Mouse (Mus musculus) MEL (cell line): Measurements from ENCODE around the gene D430041D05Rik. TPM values are rescaled to one million over a fixed set of nuclear protein-coding genes. Genes with fewer than 3 reads are reported as not detected.

Source experiments
- DNase-seq: peaks from one replicate; pipeline ENCODE4 v3.0.0; 2011; ENCODE audit warnings: low read depth, low spot score
- H3K27ac ChIP-seq: 2 replicates; pipeline ENCODE4 v1.5.1; 2012; ENCODE audit warnings: low read depth, mild to moderate bottlenecking, control low read depth, low read length, moderate library complexity; ENCODE audit not compliant: control insufficient read depth
- H3K27me3 ChIP-seq, 2 experiments: fragments of 150-350 bp in 1 of 2; sonication (generic) in 1 of 2; 2 replicates each; pipeline ENCODE4 v1.6.1; 2012; ENCODE audit warnings: low read length in 2 of 2, mild to moderate bottlenecking in 2 of 2, improper control_type of control experiment in 1 of 2, moderate library complexity in 1 of 2; ENCODE audit not compliant: insufficient read depth in 2 of 2, control insufficient read depth in 1 of 2
- H3K36me3 ChIP-seq, 2 experiments: 2 replicates each; pipeline ENCODE4 v1.6.1; 2012 to 2014; ENCODE audit warnings: low read length in 2 of 2, improper control_type of control experiment in 1 of 2, inconsistent platforms in 1 of 2, mild to moderate bottlenecking in 1 of 2; ENCODE audit not compliant: insufficient read depth in 2 of 2, control insufficient read depth in 1 of 2
- H3K4me1 ChIP-seq, 2 experiments: fragments of 150-350 bp in 1 of 2; sonication (generic) in 1 of 2; 2 replicates each; pipeline ENCODE4 v1.6.1; 2012; ENCODE audit warnings: low read length in 2 of 2, improper control_type of control experiment in 1 of 2, mild to moderate bottlenecking in 1 of 2; ENCODE audit not compliant: insufficient read depth in 2 of 2, control insufficient read depth in 1 of 2
- H3K4me3 ChIP-seq, 2 experiments: fragments of 150-350 bp in 1 of 2; sonication (generic) in 1 of 2; 2 replicates each; pipeline ENCODE4 v1.5.1; 2012; ENCODE audit warnings: low read depth in 2 of 2, low read length in 2 of 2, mild to moderate bottlenecking in 2 of 2, moderate library complexity in 2 of 2, control low read depth in 1 of 2, improper control_type of control experiment in 1 of 2; ENCODE audit not compliant: control insufficient read depth in 1 of 2, insufficient read depth in 1 of 2
- H3K79me2 ChIP-seq: 2 replicates; pipeline ENCODE4 v1.6.1; 2012; ENCODE audit warnings: mild to moderate bottlenecking, low read length, moderate library complexity; ENCODE audit not compliant: control insufficient read depth, poor library complexity, insufficient read depth
- H3K9ac ChIP-seq: 2 replicates; pipeline ENCODE4 v1.6.1; 2012; ENCODE audit warnings: low read depth, mild to moderate bottlenecking, control low read depth, low read length, moderate library complexity; ENCODE audit not compliant: control insufficient read depth, poor library complexity, severe bottlenecking
- H3K9me3 ChIP-seq: fragments of 150-350 bp; sonication (generic); replicated peaks from 2 replicates; pipeline ENCODE4 v1.6.1; 2012; ENCODE audit warnings: mild to moderate bottlenecking, low read length, improper control_type of control experiment, moderate library complexity; ENCODE audit not compliant: insufficient read depth
- BHLHE40 ChIP-seq: IDR thresholded peaks from 2 replicates; pipeline ENCODE4 v1.6.1; 2012; ENCODE audit warnings: low read depth, mild to moderate bottlenecking, inconsistent platforms, low read length, improper control_type of control experiment, borderline replicate concordance
- CTCF ChIP-seq, 3 experiments: IDR thresholded peaks in 2 of 3; conservative IDR thresholded peaks in 1 of 3; 2 replicates each; pipeline ENCODE4 v1.5.1; 2011 to 2012; ENCODE audit warnings: low read length in 3 of 3, low read depth in 2 of 3, mild to moderate bottlenecking in 2 of 3, improper control_type of control experiment in 1 of 3, inconsistent platforms in 1 of 3, mixed read lengths in 1 of 3, moderate library complexity in 1 of 3; ENCODE audit not compliant: control insufficient read depth in 1 of 3, insufficient read depth in 1 of 3, poor library complexity in 1 of 3, severe bottlenecking in 1 of 3
- EP300 ChIP-seq, 2 experiments: IDR thresholded peaks; 2 replicates each; pipeline ENCODE4 v1.6.1; 2011; ENCODE audit warnings: improper control_type of control experiment in 2 of 2, low read length in 2 of 2, low read depth in 1 of 2, mild to moderate bottlenecking in 1 of 2
- ETS1 ChIP-seq: IDR thresholded peaks from 2 replicates; pipeline ENCODE4 v1.6.1; 2012; ENCODE audit warnings: low read depth, mild to moderate bottlenecking, inconsistent platforms, low read length, improper control_type of control experiment, moderate library complexity
- GABPA ChIP-seq: IDR thresholded peaks from 2 replicates; pipeline ENCODE4 v1.6.1; 2012; ENCODE audit warnings: low read depth, mild to moderate bottlenecking, inconsistent platforms, low read length, improper control_type of control experiment, moderate library complexity
- HCFC1 ChIP-seq: IDR thresholded peaks from 2 replicates; pipeline ENCODE4 v1.6.1; 2012; ENCODE audit warnings: low read depth, mild to moderate bottlenecking, inconsistent platforms, low read length, improper control_type of control experiment, moderate library complexity
- KAT2A ChIP-seq: conservative IDR thresholded peaks from 2 replicates; pipeline ENCODE4 v1.6.1; 2012; ENCODE audit warnings: low read depth, low read length, improper control_type of control experiment, inconsistent platforms
- MAX ChIP-seq: IDR thresholded peaks from 2 replicates; pipeline ENCODE4 v1.6.1; 2011; ENCODE audit warnings: low read length, improper control_type of control experiment
- MAZ ChIP-seq: IDR thresholded peaks from 2 replicates; pipeline ENCODE4 v1.6.1; 2012; ENCODE audit warnings: low read depth, mild to moderate bottlenecking, inconsistent platforms, low read length, improper control_type of control experiment
- MEF2A ChIP-seq: IDR thresholded peaks from 2 replicates; pipeline ENCODE4 v1.6.1; 2014; ENCODE audit warnings: low read depth, mild to moderate bottlenecking, inconsistent platforms, low read length, improper control_type of control experiment; ENCODE audit not compliant: poor library complexity, insufficient replicate concordance, severe bottlenecking; ENCODE audit errors: extremely low read depth
- MXI1 ChIP-seq: IDR thresholded peaks from 2 replicates; pipeline ENCODE4 v1.6.1; 2011; ENCODE audit warnings: mild to moderate bottlenecking, low read depth, low read length, improper control_type of control experiment
- MYB ChIP-seq: IDR thresholded peaks from 2 replicates; pipeline ENCODE4 v1.6.1; 2011; ENCODE audit warnings: mild to moderate bottlenecking, low read depth, low read length, improper control_type of control experiment
- RAD21 ChIP-seq: IDR thresholded peaks from 2 replicates; pipeline ENCODE4 v1.6.1; 2011; ENCODE audit warnings: mild to moderate bottlenecking, low read depth, low read length, improper control_type of control experiment
- TCF12 ChIP-seq: IDR thresholded peaks from 2 replicates; pipeline ENCODE4 v1.6.1; 2014; ENCODE audit warnings: low read depth, mild to moderate bottlenecking, inconsistent platforms, low read length, improper control_type of control experiment, moderate library complexity
- UBTF ChIP-seq: IDR thresholded peaks from 2 replicates; pipeline ENCODE4 v1.6.1; 2012; ENCODE audit warnings: low read depth, mild to moderate bottlenecking, inconsistent platforms, low read length, improper control_type of control experiment, moderate library complexity, borderline replicate concordance; ENCODE audit not compliant: insufficient read depth
- ZKSCAN1 ChIP-seq: IDR thresholded peaks from 2 replicates; pipeline ENCODE4 v1.6.1; 2012; ENCODE audit warnings: low read depth, mild to moderate bottlenecking, inconsistent platforms, low read length, improper control_type of control experiment, moderate library complexity
- ZMIZ1 ChIP-seq: IDR thresholded peaks from 2 replicates; pipeline ENCODE4 v1.6.1; 2012; ENCODE audit warnings: low read depth, mild to moderate bottlenecking, inconsistent platforms, low read length, improper control_type of control experiment, moderate library complexity
- ZNF384 ChIP-seq: IDR thresholded peaks from 2 replicates; pipeline ENCODE4 v1.6.1; 2012; ENCODE audit warnings: low read depth, mild to moderate bottlenecking, inconsistent platforms, low read length, improper control_type of control experiment
- polyA plus RNA-seq, 2 experiments: library from polyadenylated mRNA; stranded (reverse) in 1 of 2; unstranded in 1 of 2; fragments of >175 nt in 1 of 2; fragments of >200 nt in 1 of 2; gene quantifications; 2 replicates each; pipeline versions ENCODE4 v1.2.1 to v1.2.4; 2012; ENCODE audit warnings: low replicate concordance in 2 of 2, low read depth in 1 of 2; ENCODE audit not compliant: insufficient read length in 2 of 2, insufficient read depth in 1 of 2, missing spikeins in 1 of 2
- total RNA-seq: library from RNA; depleted of rRNA; stranded (reverse); fragments of 300-350 nt; gene quantifications from 2 replicates; pipeline ENCODE4 v1.2.3, GENCODE M21; 2012

Gene D430041D05Rik
- total and polyA plus RNA-seq, 3 experiments = 0.46 to 1.1 TPM; not detected in 1

DNA sequence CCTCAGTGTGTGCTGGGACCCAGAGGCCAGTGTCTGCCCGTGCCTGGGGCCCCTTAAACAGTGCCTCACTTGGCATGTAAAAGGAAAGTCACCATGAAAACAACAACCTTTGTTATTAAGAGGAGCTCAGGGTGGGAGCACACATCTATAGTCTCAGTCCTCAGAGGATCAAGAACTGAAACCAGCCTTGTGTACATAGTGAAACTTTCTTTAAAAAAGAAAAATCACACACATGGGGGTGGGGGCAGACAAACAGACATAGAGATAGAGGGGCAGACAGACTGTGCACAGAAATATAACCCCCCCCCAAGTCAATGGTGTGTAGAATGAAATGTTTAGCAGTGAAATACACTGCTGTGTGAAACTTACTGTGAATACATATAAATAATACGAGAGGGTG is 16.0 kb downstream of the D430041D05Rik start:
- no peaks in the 10 kb centered on the region for H3K79me2 ChIP-seq
- DNase-seq = no peak
- TF ChIP-seq MAX (no peak), MYB (no peak), MXI1 (no peak), ETS1 (no peak), ZMIZ1 (no peak), ZNF384 (no peak), UBTF (no peak), BHLHE40 (no peak), CTCF (IDR thresholded peaks at IDR 0.05 in 2 of 3, conservative IDR thresholded peaks at IDR 0.05 in 1 of 3; ENCODE audit: control insufficient read depth in 1 of 3, insufficient read depth in 1 of 3, low read depth in 2 of 3, low read length in 3 of 3, poor library complexity in 1 of 3, severe bottlenecking in 1 of 3) (no peak), MEF2A (no peak), KAT2A (no peak), ZKSCAN1 (no peak), EP300 (IDR thresholded peaks at IDR 0.05; ENCODE audit: low read depth in 1 of 2, low read length in 2 of 2) (no peak), TCF12 (no peak), GABPA (no peak), HCFC1 (no peak)
- TF ChIP-seq, all 39 proteins: peak for 0
- no peaks in the 10 kb centered on the region for H3K4me1 ChIP-seq
- no peaks in the 10 kb centered on the region for H3K36me3 ChIP-seq
- H3K27ac ChIP-seq = no peak overlapping the region
- peaks cover 4 to 10% of the 10 kb centered on the region in 2 experiments for H3K27me3 ChIP-seq
- H3K9me3 ChIP-seq = no peaks in the 10 kb centered on the region
- no peak overlapping the region for H3K4me3 ChIP-seq
- no peak overlapping the region for H3K9ac ChIP-seq

DNA sequence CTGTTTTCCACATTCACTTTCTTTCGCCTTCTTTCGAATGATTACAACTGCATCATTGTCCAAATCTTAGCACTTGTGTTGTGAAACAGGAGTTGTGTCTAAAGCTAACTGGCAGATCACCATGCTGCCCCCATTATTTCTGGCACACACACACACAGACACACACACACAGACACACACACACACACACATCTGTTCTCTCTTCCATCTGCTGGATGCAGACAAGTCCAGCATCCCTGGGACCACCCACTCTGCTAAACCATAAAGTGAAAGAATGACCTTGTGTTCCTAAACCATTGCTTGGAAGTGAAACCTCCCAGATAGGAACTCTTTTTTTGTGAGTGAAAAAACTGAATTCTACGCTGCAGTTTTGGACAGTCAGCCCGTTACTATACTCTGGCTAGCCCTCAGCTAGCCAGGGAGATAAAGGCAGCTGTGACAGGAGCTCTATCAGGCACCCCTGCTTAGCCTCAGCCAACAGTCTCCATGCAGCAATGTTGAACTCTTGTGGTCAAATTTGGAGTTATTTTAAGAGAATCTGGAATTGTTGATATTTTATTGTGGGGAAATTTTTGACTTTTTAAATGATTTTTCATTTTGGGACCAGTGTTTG is 18.0 kb downstream of the D430041D05Rik start:
- Histone ChIP-seq H3K79me2 (no peaks in the 10 kb centered on the region), H3K27ac (no peak overlapping the region), H3K9ac (no peak overlapping the region), H3K4me1 (no peaks in the 10 kb centered on the region), H3K27me3 (peaks cover 2 to 3% of the 10 kb centered on the region in 2 experiments), H3K36me3 (no peaks in the 10 kb centered on the region), H3K9me3 (no peaks in the 10 kb centered on the region), H3K4me3 (no peak overlapping the region)
- TF ChIP-seq RAD21 (peak; percentile 5; the same call in 1 of the 2 replicates), MAZ (no peak)
- DNase-seq = no peak
